Mouse (Mus musculus) gastrocnemius, adult 2 months (tissue): ENCODE measurements around the gene Acoxl. TPM values are rescaled to one million over a fixed set of nuclear protein-coding genes. Genes with fewer than 3 reads are reported as not detected.

Experiments
- DNase-seq: peaks from one replicate; pipeline ENCODE4 v3.0.0; 2022
- H3K27ac ChIP-seq: fragments of 200-600 bp; 2 replicates; pipeline ENCODE4 v1.8.1; 2022; ENCODE audit warnings: mild to moderate bottlenecking
- H3K4me3 ChIP-seq: fragments of 200-600 bp; 2 replicates; pipeline ENCODE4 v1.8.1; 2022; ENCODE audit warnings: mild to moderate bottlenecking, moderate library complexity
- CTCF ChIP-seq: fragments of 200-600 bp; IDR thresholded peaks from 2 replicates; pipeline ENCODE4 v1.8.1; 2022; ENCODE audit warnings: antibody characterized with exemption, mild to moderate bottlenecking, moderate library complexity
- intact Hi-C: fragments of 180-260 bp; cut with DNase I; formaldehyde crosslinking; loops from one replicate; pipeline ENCODE4 v1.15.1; 2025
- total RNA-seq, 2 experiments: library from RNA; stranded (reverse); gene quantifications; 2 replicates each; pipeline ENCODE4 v1.2.3; 2021

Gene Acoxl
- total RNA-seq, 2 experiments from 2014 or later: 0.20 TPM; not detected in 1

- no peak overlapping the region for H3K27ac ChIP-seq
- intact Hi-C loops: no loop called here
- H3K4me3 ChIP-seq: no peak overlapping the region
- no peak for DNase-seq
- no peak for TF ChIP-seq CTCF
Measured at GRCm38 (mm10) chr2:127907679-127908042, 69.0 kb downstream of the Acoxl start.

- no peak overlapping the region for H3K4me3 ChIP-seq
- intact Hi-C loops: no loop called here
- no peak for TF ChIP-seq CTCF
- no peak for DNase-seq
- H3K27ac ChIP-seq: no peak overlapping the region
Measured at GRCm38 (mm10) chr2:127908881-127909280, 70.2 kb downstream of the Acoxl start.

DNA sequence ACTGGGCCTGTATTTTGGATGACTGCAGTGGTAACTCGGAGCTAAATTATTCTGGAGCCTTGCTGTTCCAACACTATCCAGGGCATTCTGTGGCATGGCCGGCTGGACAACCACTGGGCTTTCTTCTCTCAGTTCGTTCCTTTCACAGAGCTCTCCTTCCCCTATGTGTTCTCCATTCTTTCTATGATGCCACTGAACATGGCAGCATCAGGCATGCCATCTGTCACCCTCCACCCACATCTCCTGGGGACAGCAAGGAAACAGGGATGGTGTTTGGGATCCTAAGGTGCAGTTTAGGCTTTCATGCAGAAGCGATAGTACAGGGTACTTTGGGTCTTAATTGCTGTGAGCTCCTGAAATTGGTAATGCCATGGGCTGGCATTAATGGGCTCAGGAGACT lies 71.1 kb downstream of the Acoxl start:
- TF ChIP-seq CTCF: no peak
- H3K27ac ChIP-seq: no peak overlapping the region
- intact Hi-C loops: no loop called here
- no peak for DNase-seq
- H3K4me3 ChIP-seq: no peak overlapping the region

DNA sequence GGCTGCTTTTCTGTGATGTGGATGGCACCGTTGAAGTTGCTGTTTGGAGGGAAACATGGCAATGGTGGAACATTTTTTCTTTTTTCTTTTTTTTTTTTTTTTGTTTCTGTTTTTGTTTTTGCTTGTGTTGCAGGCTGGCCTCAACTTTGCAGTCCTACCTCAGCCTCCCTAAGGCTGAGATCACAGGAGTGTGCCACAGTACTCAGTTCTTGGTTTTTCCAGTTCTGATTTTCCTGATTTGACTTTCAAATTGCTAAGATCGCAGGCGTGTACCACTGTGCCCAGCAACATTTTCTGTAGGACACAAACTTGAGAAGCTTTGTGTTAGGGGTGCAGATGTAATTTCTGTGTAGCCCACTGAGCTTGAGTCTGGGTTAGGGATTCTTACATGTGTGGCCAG lies 72.9 kb downstream of the Acoxl start:
- Histone ChIP-seq H3K27ac (no peak overlapping the region), H3K4me3 (no peak overlapping the region)
- no peak for TF ChIP-seq CTCF
- no peak for DNase-seq
- intact Hi-C loops: no loop called here

GRCm38 (mm10) chr2:127914047-127914446 lies 75.4 kb downstream of the Acoxl start:
- DNase-seq: no peak
- intact Hi-C loops: no loop called here
- TF ChIP-seq CTCF: no peak
- no peak overlapping the region for H3K4me3 ChIP-seq
- H3K27ac ChIP-seq: no peak overlapping the region

- intact Hi-C loops: no loop called here
- H3K27ac ChIP-seq: no peak overlapping the region
Measured at GRCm38 (mm10) chr2:127916804-127917410, 78.2 kb downstream of the Acoxl start.

GRCm38 (mm10) chr2:127919740-127920139 lies 81.1 kb downstream of the Acoxl start:
- no peak for DNase-seq
- Histone ChIP-seq H3K27ac (no peak overlapping the region), H3K4me3 (no peak overlapping the region)
- no peak for TF ChIP-seq CTCF
- intact Hi-C loops: no loop called here

More at GRCm38 (mm10) chr2:127916804-127917410, 78.2 kb downstream of the Acoxl start:
- no peak for DNase-seq
- TF ChIP-seq CTCF: no peak
- H3K4me3 ChIP-seq: no peak overlapping the region

DNA sequence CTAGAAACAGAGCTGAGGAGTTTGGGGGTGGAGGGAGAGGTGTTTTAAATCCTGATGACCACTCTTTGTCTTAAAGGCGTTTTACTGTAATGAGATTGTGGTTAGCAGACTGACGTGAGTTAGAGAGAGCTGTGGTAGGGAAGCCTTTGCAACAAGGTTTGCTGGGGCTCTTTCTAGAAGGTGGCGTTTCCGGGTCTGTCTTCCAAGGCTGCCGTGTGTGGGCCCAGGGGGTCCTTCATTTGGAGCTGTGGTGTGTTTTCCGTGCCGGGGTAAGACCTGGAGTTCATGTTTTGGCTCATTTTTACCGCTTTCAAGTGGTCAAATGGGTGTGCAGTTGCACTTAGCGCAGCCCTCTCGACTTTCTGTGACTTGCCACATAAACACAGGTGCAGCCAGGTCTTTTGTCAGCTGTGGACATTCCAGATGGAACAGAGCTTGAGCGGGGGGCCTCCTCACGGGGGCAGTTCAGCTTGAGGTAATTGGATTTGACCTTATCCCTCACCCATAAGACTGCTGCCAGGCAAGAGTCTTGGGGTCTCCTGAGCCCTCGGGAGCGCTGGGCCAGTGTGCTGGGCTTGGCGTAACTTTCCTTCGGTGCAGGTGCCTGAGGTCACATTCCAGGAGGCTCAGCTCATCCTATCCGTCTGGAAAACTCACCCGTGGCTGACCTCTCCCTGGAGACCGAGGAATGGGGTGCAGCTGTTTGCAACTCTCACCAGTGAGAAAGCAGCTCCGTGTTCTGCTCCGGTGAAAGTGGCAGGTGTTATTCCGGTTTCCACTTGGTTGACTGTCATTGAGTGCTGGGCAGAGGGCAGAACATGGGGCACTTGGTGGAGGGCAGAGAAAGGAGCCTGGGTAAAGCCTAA lies 83.6 kb downstream of the Acoxl start:
- Histone ChIP-seq H3K27ac (no peak overlapping the region), H3K4me3 (no peak overlapping the region)
- no peak for TF ChIP-seq CTCF
- intact Hi-C loops: no loop called here
- no peak for DNase-seq

GRCm38 (mm10) chr2:127923077-127923680 lies 84.5 kb downstream of the Acoxl start:
- no peak overlapping the region for H3K27ac ChIP-seq
- intact Hi-C loops: no loop called here

DNA sequence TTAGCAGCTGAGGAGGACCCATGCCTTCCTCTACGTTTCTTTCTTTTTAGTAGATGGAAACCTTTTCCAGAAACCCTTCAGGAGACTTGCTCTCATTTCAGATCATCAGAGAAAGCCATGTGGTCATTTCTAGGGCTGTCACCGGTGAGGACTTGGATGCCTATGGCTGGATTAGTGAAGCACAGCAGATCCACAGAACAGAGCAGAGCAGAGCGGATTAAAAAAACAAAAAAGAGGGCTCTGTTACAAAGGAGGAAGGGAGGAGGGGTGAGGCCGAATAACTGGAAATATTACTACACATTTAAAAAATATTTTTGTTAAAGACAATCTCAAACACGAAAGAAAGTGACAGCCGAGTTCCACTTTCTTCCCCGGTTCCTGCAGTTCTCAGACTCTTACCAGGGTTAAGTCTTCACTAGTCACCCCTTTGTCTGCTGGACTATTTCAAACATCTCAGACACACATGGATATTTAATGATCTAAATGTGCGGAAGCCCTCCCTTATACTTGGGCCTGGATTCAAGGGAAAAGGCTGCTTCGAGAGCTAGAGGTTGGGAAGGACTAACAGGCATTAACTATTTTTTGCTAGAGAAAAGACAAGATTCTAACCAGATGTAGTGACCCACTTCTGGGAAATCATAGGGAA lies 88.1 kb downstream of the Acoxl start:
- H3K27ac ChIP-seq: no peak overlapping the region
- no peak for TF ChIP-seq CTCF
- DNase-seq: no peak
- no peak overlapping the region; the same call in 1 of the 2 replicates for H3K4me3 ChIP-seq
- intact Hi-C loops: no loop called here

More at GRCm38 (mm10) chr2:127923077-127923680, 84.5 kb downstream of the Acoxl start:
- H3K4me3 ChIP-seq: no peak overlapping the region
- no peak for DNase-seq
- no peak for TF ChIP-seq CTCF

DNA sequence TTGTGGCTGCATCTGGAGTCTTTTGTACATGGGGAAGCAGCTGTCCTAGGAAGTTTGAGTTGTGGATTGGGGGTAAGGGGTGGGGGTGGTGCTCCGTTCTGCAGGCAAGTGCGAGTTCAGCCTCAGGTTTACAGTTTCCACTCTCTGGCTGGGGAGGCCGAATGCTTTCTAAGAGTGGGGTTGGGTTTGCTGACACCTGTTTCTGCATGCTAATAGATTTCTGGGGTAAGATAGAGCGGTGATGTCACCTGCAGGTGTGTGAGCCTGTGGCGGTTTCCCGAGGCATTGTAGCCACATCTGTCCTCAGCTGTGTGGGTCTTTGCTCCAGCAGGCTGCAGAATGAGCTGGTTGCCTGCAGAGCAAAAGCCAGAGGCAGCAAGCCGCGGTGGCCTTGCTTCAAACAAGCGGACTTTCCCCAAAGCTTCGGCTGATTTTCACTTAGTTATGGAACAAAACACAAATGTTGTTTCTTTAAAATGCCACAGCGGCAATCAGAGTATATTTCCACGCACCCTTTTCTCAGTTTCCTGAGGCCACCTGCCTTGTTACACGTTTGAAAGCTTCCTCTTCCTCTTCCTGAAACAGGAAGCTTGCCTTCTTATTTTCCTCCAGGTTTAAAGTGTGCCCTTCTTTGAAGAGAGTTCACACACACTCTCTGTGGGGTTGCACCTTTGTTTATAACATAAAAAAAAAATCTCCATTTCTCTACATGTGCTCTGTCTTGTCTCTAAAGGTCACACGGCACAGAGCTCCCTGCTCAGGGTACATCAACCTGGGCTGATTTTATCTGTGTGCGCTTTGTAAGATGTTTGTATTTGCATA lies 89.0 kb downstream of the Acoxl start:
- Histone ChIP-seq H3K4me3 (peak overlapping the region; percentile 36), H3K27ac (no peak overlapping the region)
- no peak for TF ChIP-seq CTCF
- intact Hi-C loops: no loop called here
- DNase-seq: no peak

DNA sequence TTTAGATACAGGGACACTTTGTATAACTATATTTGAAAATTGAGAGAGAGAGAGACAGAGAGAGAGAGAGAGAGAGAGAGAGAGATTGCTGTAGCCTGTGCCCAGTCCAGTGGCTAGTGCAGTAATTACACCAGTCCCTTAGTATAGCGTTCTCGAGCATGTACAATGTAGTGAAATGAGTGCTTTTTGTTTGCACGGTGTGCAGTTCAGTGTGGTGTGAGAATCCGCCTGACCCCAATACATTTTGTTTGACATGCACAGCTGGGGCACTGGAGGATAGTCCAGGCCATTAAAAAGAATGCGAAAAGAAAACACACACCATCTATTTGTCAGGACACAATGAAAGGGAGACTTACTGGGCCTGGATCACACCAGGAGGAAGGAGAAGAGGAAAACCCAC lies 89.6 kb downstream of the Acoxl start:
- no peak for DNase-seq
- no peak overlapping the region for H3K27ac ChIP-seq
- intact Hi-C loops: no loop called here
- H3K4me3 ChIP-seq: no peak overlapping the region
- TF ChIP-seq CTCF: no peak
